Mouse (Mus musculus): ENCODE measurements around the gene Rangrf. TPM values are rescaled to one million over a fixed set of nuclear protein-coding genes. Genes with fewer than 3 reads are reported as not detected.
"Not testable (repeated sequence)": the region's sequence is repeated elsewhere in the genome, so short reads cannot be mapped to it uniquely, and the experiment has no call there.

Rangrf gene
- polyA plus RNA-seq, 1 experiment from 2014 or later = 42.1 TPM

DNA sequence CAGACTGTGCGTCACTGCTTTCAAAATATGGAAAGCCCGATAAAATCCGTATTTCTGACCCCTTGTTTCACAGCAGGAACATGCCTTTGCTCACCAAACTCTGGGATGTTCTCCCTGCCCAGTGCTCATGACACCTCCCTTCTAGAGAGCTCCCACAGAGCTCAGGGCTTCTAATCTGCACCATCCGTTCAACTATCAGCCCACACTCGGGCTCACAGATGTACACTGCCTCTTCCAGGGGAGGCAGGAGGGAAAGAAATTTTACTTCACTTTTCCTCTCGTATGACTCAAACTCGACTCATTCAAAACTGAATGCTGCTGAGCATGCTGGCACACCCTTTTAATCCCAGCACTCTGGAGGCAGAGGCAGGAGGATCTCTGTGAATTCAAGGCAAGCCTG, 30.2 kb upstream of the Rangrf start:
- H3K9me3 ChIP-seq = no peaks in the 10 kb centered on the region
- no peak for ATAC-seq (ENCODE audit: low FRiP score, low read depth)

DNA sequence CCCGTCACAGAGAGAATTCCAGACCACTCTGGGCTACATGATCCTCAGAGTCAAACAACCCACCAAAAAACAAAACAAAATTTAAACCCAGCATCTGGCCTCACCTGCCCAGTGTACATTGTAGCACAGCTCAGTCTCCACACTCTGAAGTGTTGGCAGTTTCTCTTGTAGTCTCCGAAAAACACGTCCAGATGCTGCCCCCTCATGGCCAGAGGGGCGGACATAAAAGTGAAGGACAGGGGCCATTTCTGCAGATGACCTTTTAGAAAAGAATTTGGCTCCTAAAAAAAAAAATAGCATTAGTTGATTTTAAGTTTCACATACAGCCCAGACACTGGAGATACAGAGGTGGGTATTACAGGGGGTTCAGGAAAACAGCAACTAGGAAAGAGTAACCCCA, 28.6 kb upstream of the Rangrf start:
- WGBS = 63% methylated on average over 4 of the region's 4 CpGs
- peaks cover 58% of the 10 kb centered on the region for H3K36me3 ChIP-seq

More for the DNA sequence above, 30.2 kb upstream of the Rangrf start:
- Histone ChIP-seq H3K9ac (replicated peaks) (no peak overlapping the region), H3K4me1 (peaks cover 11% of the 10 kb centered on the region), H3K27me3 (no peaks in the 10 kb centered on the region), H3K4me2 (replicated peaks) (no peak overlapping the region), H3K4me3 (no peak overlapping the region), H3K27ac (replicated peaks) (no peak overlapping the region), H3K36me3 (peaks cover 42% of the 10 kb centered on the region)
- WGBS = 96% methylated on average over 7 of the region's 7 CpGs

DNA sequence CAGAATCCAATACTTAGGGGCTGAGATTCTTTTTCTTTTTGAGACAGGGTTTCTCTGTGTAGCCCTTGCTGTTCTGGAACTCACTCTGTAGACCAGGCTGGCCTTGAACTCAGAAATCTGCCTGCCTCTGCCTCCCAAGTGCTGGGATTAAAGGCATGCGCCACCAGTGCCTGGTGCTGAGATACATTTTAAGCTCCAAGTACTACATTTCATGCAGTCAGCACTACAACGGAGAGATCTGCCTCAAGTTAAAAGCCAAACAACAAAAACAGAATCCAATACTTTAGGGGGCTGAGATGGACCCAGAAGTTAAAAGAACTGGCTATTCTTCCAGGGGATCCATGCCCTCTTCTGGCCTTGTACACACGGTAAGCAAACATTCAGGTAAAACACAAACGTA, 27.8 kb upstream of the Rangrf start:
- not testable (repeated sequence) for H3K27me3 ChIP-seq; H3K4me2 ChIP-seq (replicated peaks); H3K27ac ChIP-seq (replicated peaks); ATAC-seq (ENCODE audit: low FRiP score, low read depth); H3K4me1 ChIP-seq; H3K9ac ChIP-seq (replicated peaks); H3K9me3 ChIP-seq; H3K4me3 ChIP-seq
- WGBS = 94% methylated on average over 4 of the region's 4 CpGs
- peaks cover 66% of the 10 kb centered on the region for H3K36me3 ChIP-seq

More for the DNA sequence above, 28.6 kb upstream of the Rangrf start:
- H3K4me2 ChIP-seq (replicated peaks) = no peak overlapping the region
- H3K9me3 ChIP-seq = no peaks in the 10 kb centered on the region
- H3K27ac ChIP-seq (replicated peaks) = no peak overlapping the region
- H3K4me1 ChIP-seq = peaks cover 11% of the 10 kb centered on the region
- no peak for ATAC-seq (ENCODE audit: low FRiP score, low read depth)
- H3K9ac ChIP-seq (replicated peaks) = no peak overlapping the region
- H3K4me3 ChIP-seq = no peak overlapping the region
- H3K27me3 ChIP-seq = no peaks in the 10 kb centered on the region

DNA sequence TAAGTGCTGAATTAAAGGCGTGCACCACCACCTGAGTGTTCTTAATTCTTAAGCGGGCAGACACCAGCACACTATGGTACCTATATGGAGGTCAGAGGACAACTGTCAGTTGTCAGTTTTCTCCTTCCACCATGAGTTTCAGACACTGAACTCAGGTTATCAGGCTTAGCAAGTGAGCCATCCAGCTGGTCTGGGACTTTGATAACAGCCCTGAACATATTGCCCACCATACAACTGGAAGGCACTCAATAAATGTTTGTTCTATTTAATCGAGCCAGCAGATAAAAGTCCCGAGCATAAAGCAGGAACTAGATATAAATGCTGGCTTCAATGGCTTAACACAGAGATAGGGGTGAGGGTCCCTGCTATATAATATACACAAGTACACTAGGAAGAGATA, 22.1 kb upstream of the Rangrf start:
- H3K36me3 ChIP-seq = peaks cover 94% of the 10 kb centered on the region
- WGBS = 96% methylated on average over 4 of the region's 4 CpGs
- no peak overlapping the region for H3K9ac ChIP-seq (replicated peaks)
- no peak for ATAC-seq (ENCODE audit: low FRiP score, low read depth)
- H3K4me1 ChIP-seq = no peaks in the 10 kb centered on the region
- H3K27me3 ChIP-seq = no peaks in the 10 kb centered on the region
- H3K9me3 ChIP-seq = no peaks in the 10 kb centered on the region
- no peak overlapping the region for H3K4me2 ChIP-seq (replicated peaks)
- H3K4me3 ChIP-seq = no peak overlapping the region
- no peak overlapping the region for H3K27ac ChIP-seq (replicated peaks)

DNA sequence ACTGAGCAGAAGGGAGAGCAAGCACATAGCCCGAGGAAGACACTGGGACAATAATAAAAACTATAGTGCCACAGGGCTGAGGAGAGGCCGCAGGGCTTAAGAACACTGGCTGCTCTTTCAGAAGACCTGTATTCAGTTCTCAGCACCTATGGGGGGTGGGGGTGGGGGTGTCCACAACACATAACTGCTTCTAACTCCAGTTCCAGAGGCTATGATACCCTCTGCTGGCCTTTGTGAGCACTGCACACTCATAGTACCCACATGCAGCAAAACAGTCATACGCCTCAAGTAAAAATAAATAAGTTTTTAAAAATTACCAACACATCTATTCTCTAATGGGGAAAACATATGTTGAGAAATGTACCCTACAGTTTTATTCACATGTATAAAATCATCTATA, 19.4 kb upstream of the Rangrf start:
- Histone ChIP-seq H3K9ac (replicated peaks) (no peak overlapping the region), H3K4me1 (no peaks in the 10 kb centered on the region), H3K4me3 (no peak overlapping the region), H3K36me3 (peaks cover 94% of the 10 kb centered on the region), H3K4me2 (replicated peaks) (no peak overlapping the region), H3K27me3 (no peaks in the 10 kb centered on the region), H3K27ac (replicated peaks) (no peak overlapping the region), H3K9me3 (no peaks in the 10 kb centered on the region)
- WGBS = 95% methylated on average over 3 of the region's 3 CpGs
- ATAC-seq (ENCODE audit: low FRiP score, low read depth) = no peak

- H3K27ac ChIP-seq (replicated peaks) = no peak overlapping the region
- no peaks in the 10 kb centered on the region for H3K27me3 ChIP-seq
- 91% methylated on average over 7 of the region's 7 CpGs for WGBS
- H3K4me1 ChIP-seq = no peaks in the 10 kb centered on the region
- H3K9ac ChIP-seq (replicated peaks) = no peak overlapping the region
- no peak overlapping the region for H3K4me3 ChIP-seq
- H3K36me3 ChIP-seq = peaks cover 92% of the 10 kb centered on the region
- H3K4me2 ChIP-seq (replicated peaks) = no peak overlapping the region
- ATAC-seq (ENCODE audit: low FRiP score, low read depth) = no peak
- no peaks in the 10 kb centered on the region for H3K9me3 ChIP-seq
Observed at GRCm38 (mm10) chr11:68993122-68993521, 18.1 kb upstream of the Rangrf start.

GRCm38 (mm10) chr11:68988341-68988740, 13.4 kb upstream of the Rangrf start:
- Histone ChIP-seq H3K9me3 (no peaks in the 10 kb centered on the region), H3K4me3 (no peak overlapping the region), H3K36me3 (peaks cover 68% of the 10 kb centered on the region), H3K9ac (replicated peaks) (no peak overlapping the region), H3K4me2 (replicated peaks) (no peak overlapping the region), H3K27ac (replicated peaks) (no peak overlapping the region), H3K27me3 (no peaks in the 10 kb centered on the region), H3K4me1 (no peaks in the 10 kb centered on the region)
- 97% methylated on average over 17 of the region's 17 CpGs for WGBS
- no peak for ATAC-seq (ENCODE audit: low FRiP score, low read depth)

DNA sequence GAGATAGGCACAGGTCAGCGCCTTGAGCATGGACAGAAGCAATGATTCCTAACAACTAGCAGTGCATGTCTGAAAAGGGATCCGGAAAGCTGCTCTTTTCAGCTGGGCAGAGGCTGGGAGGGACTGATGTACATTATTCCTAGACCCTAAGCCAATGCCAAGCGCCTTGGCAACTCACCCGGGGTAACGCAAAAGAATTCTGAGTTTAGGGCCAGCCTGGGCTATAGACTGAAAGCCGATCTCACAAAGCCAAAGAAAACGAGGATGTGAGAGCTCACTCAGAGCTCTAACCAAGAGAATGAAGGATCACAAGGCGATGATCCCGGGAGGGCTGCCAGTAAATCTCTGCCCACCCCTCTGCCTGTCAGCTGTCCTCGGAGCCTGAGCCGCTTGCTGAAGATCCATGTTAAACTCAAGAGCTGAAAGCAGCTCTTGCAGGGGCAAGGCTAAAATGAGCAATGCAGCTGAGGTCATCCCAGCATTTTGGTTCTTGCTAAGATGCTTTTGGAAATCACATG, 12.4 kb upstream of the Rangrf start:
- Histone ChIP-seq H3K36me3 (peaks cover 59% of the 10 kb centered on the region), H3K4me2 (replicated peaks) (no peak overlapping the region), H3K4me3 (no peak overlapping the region), H3K27ac (replicated peaks) (no peak overlapping the region), H3K9ac (replicated peaks) (no peak overlapping the region), H3K4me1 (no peaks in the 10 kb centered on the region), H3K27me3 (no peaks in the 10 kb centered on the region), H3K9me3 (no peaks in the 10 kb centered on the region)
- ATAC-seq (ENCODE audit: low FRiP score, low read depth) = no peak
- WGBS = 88% methylated on average over 11 of the region's 11 CpGs

DNA sequence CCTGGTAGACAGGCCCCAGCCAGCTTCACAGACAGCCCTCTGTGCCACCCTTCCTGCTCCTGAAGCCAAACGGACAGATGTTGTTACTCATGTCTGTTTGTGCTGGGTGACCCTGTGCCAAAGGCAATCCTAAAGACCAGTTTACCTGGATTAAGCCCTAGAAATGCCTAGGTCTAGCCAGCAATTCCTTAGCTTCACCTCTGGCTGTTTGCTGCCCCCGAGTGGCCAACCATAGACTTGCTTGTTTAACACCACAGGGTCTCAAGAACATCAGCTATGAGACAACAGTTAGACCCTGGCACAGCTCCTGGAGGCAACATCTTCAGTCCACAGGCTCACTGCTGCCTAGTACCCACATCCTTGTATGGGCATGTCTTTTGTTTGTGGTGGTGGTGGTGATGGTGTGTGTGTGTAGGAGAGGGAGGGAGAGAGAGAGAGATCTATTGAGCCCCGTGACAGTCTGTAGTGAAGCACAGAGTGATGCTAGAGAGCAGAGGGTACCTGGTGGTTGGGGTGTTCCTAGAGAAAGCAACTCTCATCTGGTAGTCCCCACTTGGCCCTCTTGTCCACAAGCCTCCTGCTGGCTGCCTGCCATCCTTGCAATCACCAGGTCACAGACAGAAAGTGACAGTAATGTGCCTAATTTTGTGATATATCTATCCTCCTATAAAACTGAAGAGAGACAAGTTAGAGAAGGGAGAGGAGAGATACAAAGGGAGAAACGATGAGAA, 7.8 kb upstream of the Rangrf start:
- H3K4me2 ChIP-seq (replicated peaks) = no peak overlapping the region
- H3K4me3 ChIP-seq = no peak overlapping the region
- no peaks in the 10 kb centered on the region for H3K27me3 ChIP-seq
- no peaks in the 10 kb centered on the region for H3K9me3 ChIP-seq
- no peak overlapping the region for H3K27ac ChIP-seq (replicated peaks)
- ATAC-seq (ENCODE audit: low FRiP score, low read depth) = no peak
- WGBS = 37% methylated on average over 4 of the region's 4 CpGs
- H3K9ac ChIP-seq (replicated peaks) = no peak overlapping the region
- no peaks in the 10 kb centered on the region for H3K4me1 ChIP-seq
- peaks cover 15% of the 10 kb centered on the region for H3K36me3 ChIP-seq

- no peak overlapping the region for H3K4me2 ChIP-seq (replicated peaks)
Observed at GRCm38 (mm10) chr11:68980919-68981318, 5.9 kb upstream of the Rangrf start.

DNA sequence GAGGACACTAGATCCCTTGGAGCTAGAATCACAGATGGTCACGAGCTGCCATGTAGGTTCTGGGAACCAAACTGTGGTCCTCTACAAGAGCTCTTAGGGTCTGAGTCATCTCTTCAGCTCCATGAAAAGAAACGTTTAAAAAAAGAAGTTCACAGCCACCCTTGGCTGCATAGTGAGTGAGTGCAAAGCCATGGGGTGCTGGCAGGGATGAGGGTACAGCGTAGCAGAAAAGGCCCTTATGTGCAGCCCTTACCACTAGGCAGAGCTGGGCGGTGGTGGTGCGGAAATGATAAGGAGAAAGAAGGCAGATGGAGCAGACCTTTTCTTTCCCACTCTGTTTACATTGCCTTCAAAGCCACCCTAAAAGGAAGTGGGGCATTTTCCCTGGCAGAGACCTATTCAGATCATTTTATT, 4.3 kb upstream of the Rangrf start:
- no peaks in the 10 kb centered on the region for H3K4me1 ChIP-seq
- no peak overlapping the region for H3K27ac ChIP-seq (replicated peaks)
- 74% methylated on average over 5 of the region's 5 CpGs for WGBS
- H3K4me3 ChIP-seq = no peak overlapping the region
- no peak for ATAC-seq (ENCODE audit: low FRiP score, low read depth)
- H3K27me3 ChIP-seq = peaks cover 11% of the 10 kb centered on the region; the same call in 1 of the 2 replicates
- H3K36me3 ChIP-seq = no peaks in the 10 kb centered on the region
- H3K9ac ChIP-seq (replicated peaks) = no peak overlapping the region
- H3K4me2 ChIP-seq (replicated peaks) = no peak overlapping the region
- no peaks in the 10 kb centered on the region for H3K9me3 ChIP-seq

More at GRCm38 (mm10) chr11:68980919-68981318, 5.9 kb upstream of the Rangrf start:
- Histone ChIP-seq H3K4me3 (no peak overlapping the region), H3K27ac (replicated peaks) (no peak overlapping the region), H3K36me3 (peaks cover 3% of the 10 kb centered on the region), H3K4me1 (no peaks in the 10 kb centered on the region), H3K27me3 (no peaks in the 10 kb centered on the region), H3K9me3 (no peaks in the 10 kb centered on the region), H3K9ac (replicated peaks) (no peak overlapping the region)
- 75% methylated on average over 3 of the region's 3 CpGs for WGBS
- ATAC-seq (ENCODE audit: low FRiP score, low read depth) = no peak

DNA sequence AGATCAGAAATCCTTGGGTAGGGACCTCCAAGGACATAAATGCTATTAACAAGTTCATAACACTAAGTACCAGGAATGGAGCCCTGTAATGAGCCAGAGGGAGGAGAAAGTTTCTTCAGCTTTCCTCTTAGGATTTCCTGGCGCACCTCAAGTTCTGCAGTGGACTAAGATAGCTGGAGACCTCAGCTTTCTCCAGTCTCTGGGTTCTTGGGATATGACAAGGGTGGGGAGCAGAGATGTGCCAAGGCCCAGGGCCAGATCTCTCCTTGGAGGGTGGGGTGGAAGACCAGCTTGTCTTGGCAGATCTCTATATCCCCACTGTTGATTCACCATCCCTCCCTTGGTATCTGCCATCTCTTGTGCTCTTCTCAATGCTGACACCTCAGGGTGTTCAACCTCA, 616 bp upstream of the Rangrf start:
- H3K4me2 ChIP-seq (replicated peaks) = no peak overlapping the region
- H3K27me3 ChIP-seq = peaks cover 15% of the 10 kb centered on the region; the same call in 1 of the 2 replicates
- no peak overlapping the region for H3K27ac ChIP-seq (replicated peaks)
- no peak for ATAC-seq (ENCODE audit: low FRiP score, low read depth)
- H3K36me3 ChIP-seq = no peaks in the 10 kb centered on the region
- H3K4me1 ChIP-seq = peaks cover 9% of the 10 kb centered on the region; the same call in 1 of the 2 replicates
- no peaks in the 10 kb centered on the region for H3K9me3 ChIP-seq
- H3K9ac ChIP-seq (replicated peaks) = no peak overlapping the region
- 91% methylated on average over 1 of the region's 1 CpGs for WGBS
- H3K4me3 ChIP-seq = no peak overlapping the region

All from midbrain, embryonic 12.5 days (tissue).